Mouse (Mus musculus) right cerebral cortex, postnatal 4 days (tissue): ENCODE measurements around the gene Emilin2.

Experiments
- DNase-seq: peaks from one replicate; pipeline ENCODE4 v3.0.0-alpha.2; 2022

The Emilin2 gene

GRCm38 (mm10) chr17:71299879-71300278 lies 11.9 kb downstream of the Emilin2 start:
- no peak for DNase-seq

- DNase-seq, result no peak
Observed at GRCm38 (mm10) chr17:71294570-71294969, 17.2 kb downstream of the Emilin2 start.

- DNase-seq, result no peak
Observed at GRCm38 (mm10) chr17:71292897-71293296, 18.9 kb downstream of the Emilin2 start.

- no peak for DNase-seq
Observed at GRCm38 (mm10) chr17:71291897-71292420, 19.8 kb downstream of the Emilin2 start.

- DNase-seq, result no peak
Observed at GRCm38 (mm10) chr17:71290486-71291410, 21.0 kb downstream of the Emilin2 start.

GRCm38 (mm10) chr17:71289572-71290176 lies 22.1 kb downstream of the Emilin2 start:
- DNase-seq, result no peak

GRCm38 (mm10) chr17:71288808-71289548 lies 22.8 kb downstream of the Emilin2 start:
- no peak for DNase-seq

- no peak for DNase-seq
Observed at GRCm38 (mm10) chr17:71288145-71288758, 23.5 kb downstream of the Emilin2 start.

GRCm38 (mm10) chr17:71287586-71287985 lies 24.2 kb downstream of the Emilin2 start:
- DNase-seq, result no peak

- DNase-seq, result no peak
Observed at GRCm38 (mm10) chr17:71285929-71286328, 25.8 kb downstream of the Emilin2 start.

GRCm38 (mm10) chr17:71284890-71285289 lies 26.9 kb downstream of the Emilin2 start:
- no peak for DNase-seq

- peak; percentile 33 for DNase-seq
Observed at GRCm38 (mm10) chr17:71283237-71283636, 28.5 kb downstream of the Emilin2 start.

GRCm38 (mm10) chr17:71282716-71283115 lies 29.1 kb downstream of the Emilin2 start:
- no peak for DNase-seq

GRCm38 (mm10) chr17:71277701-71278491 lies 33.9 kb downstream of the Emilin2 start:
- DNase-seq, result no peak

GRCm38 (mm10) chr17:71276771-71277170 lies 35.0 kb downstream of the Emilin2 start:
- no peak for DNase-seq

- no peak for DNase-seq
Observed at GRCm38 (mm10) chr17:71273901-71274300, 37.9 kb downstream of the Emilin2 start.

GRCm38 (mm10) chr17:71268599-71268998 lies 43.2 kb downstream of the Emilin2 start:
- no peak for DNase-seq

GRCm38 (mm10) chr17:71268152-71268551 lies 43.6 kb downstream of the Emilin2 start:
- DNase-seq, result no peak

- DNase-seq, result no peak
Observed at GRCm38 (mm10) chr17:71267374-71267773, 44.4 kb downstream of the Emilin2 start.

GRCm38 (mm10) chr17:71265336-71266051 lies 46.3 kb downstream of the Emilin2 start:
- no peak for DNase-seq

- no peak for DNase-seq
Observed at GRCm38 (mm10) chr17:71264739-71265138, 47.0 kb downstream of the Emilin2 start.
